Mouse (Mus musculus): ENCODE data around the gene Sstr5.

The Sstr5 gene

GRCm38 (mm10) chr17:25472044-25472443, 25.0 kb downstream of the Sstr5 start:
- DNase-seq, result no peak

DNA sequence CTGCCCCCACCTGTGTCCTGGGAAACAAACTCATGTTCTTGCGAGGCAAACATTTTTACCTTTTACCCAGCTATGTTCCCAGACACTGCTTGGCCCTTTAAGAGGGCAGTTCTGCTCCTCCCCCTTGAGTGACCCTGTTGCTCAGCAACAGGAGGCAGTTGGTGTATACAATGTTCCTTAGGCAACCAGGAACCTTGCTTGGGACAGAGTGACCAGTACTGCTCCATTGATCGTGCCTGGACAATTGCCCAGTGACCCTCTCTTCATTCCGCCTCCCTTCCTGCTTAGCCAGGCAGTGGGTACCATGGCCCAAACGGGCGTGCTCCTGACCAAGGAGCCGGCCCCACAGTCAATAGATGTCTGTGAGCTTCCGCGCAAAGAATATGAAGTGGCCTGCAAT, 25.7 kb downstream of the Sstr5 start:
- DNase-seq, result peak; percentile 34

- peak; percentile 79 for DNase-seq
These were observed 27.3 kb downstream of the Sstr5 start for GRCm38 (mm10) chr17:25469798-25470197.

GRCm38 (mm10) chr17:25468301-25468700, 28.8 kb downstream of the Sstr5 start:
- no peak for DNase-seq

- no peak for DNase-seq
These were observed 29.3 kb downstream of the Sstr5 start for GRCm38 (mm10) chr17:25467781-25468180.

DNA sequence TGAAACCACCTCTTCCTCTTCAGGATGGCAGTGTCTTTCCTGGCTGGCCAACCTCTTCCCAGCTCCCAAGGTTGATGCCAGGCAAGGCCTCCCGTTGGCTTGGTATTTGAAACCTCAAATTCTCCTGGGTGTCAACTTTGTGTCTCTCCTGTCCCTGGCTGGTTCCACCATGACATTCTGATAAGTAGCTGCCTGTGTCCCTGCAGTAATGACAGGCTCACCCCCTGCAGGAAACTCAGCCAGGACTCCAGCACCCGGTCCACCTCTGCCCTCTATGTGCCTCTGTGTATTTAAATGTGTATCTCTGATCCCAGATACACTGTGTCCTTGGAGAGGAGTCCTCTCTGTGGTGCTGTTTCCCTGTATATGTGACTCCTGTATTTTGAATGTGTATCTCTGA, 30.8 kb downstream of the Sstr5 start:
- no peak for DNase-seq

GRCm38 (mm10) chr17:25464091-25464490, 33.0 kb downstream of the Sstr5 start:
- no peak for DNase-seq

DNA sequence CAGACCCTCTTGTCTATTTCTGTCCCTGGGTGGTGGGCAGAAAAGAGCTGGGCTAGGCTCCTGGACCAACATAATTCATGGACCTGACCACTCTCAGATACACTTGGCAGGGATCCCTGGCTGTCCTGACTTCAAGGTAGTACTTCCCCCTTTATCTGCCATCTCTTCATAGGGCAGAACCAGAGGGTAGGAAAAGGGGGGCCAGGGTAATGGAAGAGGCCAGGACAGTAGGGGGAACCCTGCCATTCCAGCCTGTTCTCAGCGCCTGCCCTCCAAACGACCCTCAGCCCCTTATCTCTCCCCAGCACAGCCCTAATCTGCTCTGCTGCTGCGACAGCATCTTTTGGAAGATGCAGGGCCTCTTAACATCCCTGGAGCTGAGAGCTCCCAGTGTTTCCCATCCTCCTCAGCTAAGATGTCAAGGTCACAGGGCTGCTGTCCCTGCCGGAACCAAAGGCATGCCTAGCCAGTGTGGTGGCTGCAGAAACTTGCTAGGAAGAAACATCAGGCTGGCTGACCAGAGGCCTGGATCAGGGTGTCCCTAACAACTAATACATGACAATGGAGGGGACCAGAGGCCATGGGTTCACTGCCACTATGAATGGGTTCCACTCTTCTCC, 33.7 kb downstream of the Sstr5 start:
- no peak for DNase-seq

- peak; percentile 49 for DNase-seq
These were observed 34.7 kb downstream of the Sstr5 start for GRCm38 (mm10) chr17:25462236-25462875.

DNA sequence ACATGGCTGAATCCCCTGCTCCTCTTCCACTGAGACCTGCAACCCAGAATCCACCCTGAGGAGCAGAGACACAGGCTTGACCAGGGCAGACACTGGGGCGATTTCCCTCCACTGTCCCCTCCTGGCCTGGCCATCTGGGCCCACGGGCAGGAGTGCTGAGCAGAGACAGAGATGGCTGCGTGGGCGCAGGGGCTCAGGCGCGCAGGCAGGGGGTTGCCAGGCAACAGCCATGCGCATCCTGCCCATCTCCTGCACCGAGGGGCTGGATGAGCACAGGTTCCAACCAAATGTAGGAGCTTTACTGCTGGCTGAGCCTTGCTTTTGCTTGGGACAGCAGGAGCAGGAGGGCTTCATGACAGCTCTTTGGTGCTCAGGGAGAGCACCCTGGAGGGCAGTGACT, 40.5 kb downstream of the Sstr5 start:
- DNase-seq, result no peak

- no peak for DNase-seq
These were observed 42.8 kb downstream of the Sstr5 start, which contains the start of gene Tekt4 for GRCm38 (mm10) chr17:25454272-25454671. Tekt4 (plus strand) TSS chr17:25454615.

DNA sequence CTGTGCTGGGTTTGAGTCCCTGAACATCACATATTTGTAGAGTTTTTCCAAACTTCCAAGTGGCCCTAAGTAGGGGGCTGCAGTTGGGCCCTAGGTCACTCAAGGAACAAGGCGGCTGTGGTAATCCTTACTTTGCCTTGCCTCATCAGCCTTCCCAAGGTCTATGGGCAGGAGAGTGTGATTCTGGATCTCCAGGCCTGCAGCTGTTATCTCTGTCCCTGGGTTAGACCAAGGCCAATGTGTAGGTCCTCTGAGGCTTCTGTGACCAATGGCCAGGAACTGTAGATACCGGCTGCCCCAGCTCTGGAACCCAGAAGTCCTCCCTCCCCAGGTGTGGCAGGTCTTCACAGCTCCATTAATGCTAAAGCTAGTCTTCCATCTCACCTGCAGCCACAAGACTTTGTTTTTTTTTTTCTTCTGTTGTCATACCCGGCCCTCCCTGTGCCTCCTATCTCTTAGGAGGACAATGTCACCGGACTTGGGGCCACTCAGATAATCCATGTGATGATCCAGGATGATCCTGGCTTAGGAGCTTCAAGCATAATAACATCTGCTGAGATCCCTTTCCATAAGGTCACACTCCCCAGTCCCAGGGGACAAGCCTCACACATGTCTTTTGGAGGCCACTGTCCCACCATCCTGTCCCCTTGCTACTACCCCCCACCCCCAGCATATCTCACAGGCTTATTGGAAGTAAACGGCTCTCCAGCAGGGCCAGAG, 44.7 kb downstream of the Sstr5 start:
- no peak for DNase-seq

DNA sequence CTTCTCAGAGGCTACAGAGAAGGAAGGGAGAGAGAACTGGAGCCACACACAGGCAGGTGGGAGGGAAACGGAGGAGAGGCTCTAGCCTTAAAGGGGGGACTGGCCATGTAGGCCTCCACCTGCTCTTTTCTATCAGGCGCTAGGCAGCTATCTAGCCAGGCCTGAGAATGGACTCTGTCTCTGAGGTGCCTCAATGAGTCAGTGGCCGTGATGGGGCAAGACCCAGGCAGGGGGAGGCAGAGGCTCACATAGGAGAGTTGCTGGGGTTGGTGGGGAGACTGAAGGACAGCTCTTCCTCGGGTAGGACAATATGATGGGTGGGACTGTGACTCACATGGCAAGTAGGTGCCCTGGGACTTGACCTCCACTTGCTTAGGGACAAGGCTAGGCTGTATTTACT, 46.8 kb downstream of the Sstr5 start:
- DNase-seq, result no peak

DNA sequence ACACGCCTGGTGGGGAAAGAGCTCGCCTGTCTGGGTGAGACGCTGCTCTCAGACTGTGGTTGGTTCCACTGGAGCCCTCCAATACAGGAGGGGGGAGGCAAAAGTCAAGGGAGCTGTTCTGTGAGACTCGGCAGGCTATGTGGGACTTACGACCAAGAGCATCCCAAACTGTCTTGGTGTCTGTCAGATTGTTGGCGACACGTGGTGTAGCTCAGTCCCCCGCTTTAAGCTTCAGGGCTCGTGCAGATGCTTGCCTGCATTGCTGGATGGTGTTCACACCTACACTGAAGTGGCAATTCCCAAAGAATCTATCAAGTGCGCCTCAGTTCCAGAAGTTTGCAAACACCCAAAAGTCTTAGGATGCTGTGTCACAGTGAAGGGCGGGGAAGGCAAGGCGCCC, 49.2 kb downstream of the Sstr5 start:
- no peak for DNase-seq

DNA sequence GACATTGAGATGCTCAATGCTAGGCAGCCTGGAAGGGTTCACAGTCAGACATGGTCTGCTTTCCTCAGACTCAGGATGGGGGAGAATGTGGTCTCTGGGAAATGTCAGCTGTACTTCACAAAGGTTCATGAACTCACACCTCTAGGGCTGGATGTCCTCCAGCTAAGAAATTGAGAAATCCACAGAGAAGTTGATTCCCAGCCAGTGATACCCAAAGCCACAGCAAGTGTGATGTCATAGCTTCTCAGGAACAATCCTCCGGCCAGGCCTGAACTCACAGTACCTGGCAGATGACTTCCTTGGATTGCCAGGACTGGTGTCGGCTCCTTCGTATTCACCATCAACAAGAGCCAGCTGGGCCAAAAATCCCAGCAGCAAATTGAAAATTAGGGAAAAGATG, 51.2 kb downstream of the Sstr5 start:
- no peak for DNase-seq

DNA sequence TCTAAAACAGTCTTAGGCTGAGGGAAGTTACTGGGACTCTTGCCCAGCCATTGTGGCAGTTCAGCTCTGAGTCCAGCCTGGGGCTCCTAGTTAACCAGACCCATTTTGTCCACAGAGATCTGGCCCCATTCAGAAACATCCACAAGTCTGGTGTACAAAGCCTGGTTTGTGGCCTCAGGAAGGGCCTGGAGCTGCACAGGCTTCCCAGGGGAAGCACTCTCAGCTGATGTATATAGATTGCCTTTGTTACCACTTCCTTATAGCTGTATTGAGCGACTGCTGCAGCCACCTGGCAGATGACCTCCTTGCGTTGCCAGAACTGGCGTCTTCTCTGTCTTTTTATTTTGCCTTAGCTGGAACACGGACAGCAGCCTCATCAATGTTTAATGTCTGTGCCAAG, 52.0 kb downstream of the Sstr5 start:
- DNase-seq, result no peak

GRCm38 (mm10) chr17:25442889-25443288, 54.2 kb downstream of the Sstr5 start:
- DNase-seq, result no peak

DNA sequence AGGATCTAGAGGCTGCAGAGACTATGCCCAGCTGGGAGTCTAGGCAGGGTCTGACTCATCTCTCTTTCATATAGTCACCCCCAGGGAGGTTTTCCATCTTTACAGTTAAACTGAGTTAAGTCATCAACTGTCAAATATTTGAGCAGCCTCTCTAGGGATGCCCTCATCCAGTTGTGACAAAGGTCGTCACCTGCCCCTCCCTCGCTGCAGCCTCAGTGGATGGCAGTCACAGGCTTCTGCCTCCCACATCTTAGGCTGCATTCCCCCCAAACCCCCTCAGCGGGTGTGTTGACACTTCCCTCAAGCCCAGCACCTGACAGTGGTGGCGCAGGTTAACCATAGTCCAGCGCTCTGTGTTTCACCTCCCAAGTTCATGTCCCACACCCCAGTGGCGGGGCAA, 55.7 kb downstream of the Sstr5 start:
- no peak for DNase-seq
